Comparison of ENCODE assay signal across 23 mouse cellular contexts in genomic region chr19:25863312-25863711, GRCm38 (mm10).
DNase-seq lines count a peak whose midpoint lies in the region; ATAC-seq and TF ChIP-seq lines count a peak whose summit lies in the region.
"Had no signal": no experiment of that assay in that cellular context is flagged by ENCODE, and none has a peak within 500 bp of the region (broad histone marks: within the 10 kb centered on the region; RNA-seq: fewer than 3 reads in every experiment).

No protein-coding gene starts in this region.

- H3K4me1 ChIP-seq in kidney, adult 2 months (ENCODE audit: control insufficient read depth, insufficient read depth, low read length), result peaks cover 7% of the 10 kb centered on the region; the same call in 1 of the 2 replicates
- H3K4me1 ChIP-seq in kidney, embryonic 16.5 days (ENCODE audit: insufficient read depth, low read length), result no peaks in the 10 kb centered on the region
- H3K4me1 ChIP-seq: heart, embryonic 12.5 days; heart, embryonic 15.5 days; hindbrain, embryonic 10.5 days; hindbrain, embryonic 13.5 days had no signal

- H3K27me3 ChIP-seq in kidney, adult 2 months (replicated peaks; ENCODE audit: control insufficient read depth, insufficient read depth, low read length), result no peaks in the 10 kb centered on the region
- no peaks in the 10 kb centered on the region for H3K27me3 ChIP-seq in kidney, embryonic 16.5 days (ENCODE audit: insufficient read depth, low read length)
- H3K27me3 ChIP-seq: heart, embryonic 12.5 days; heart, embryonic 15.5 days; hindbrain, embryonic 13.5 days had no signal

- peak; percentile 86 for ATAC-seq in kidney, embryonic 16.5 days (ENCODE audit: low FRiP score, low TSS enrichment)
- no peak for ATAC-seq in megakaryocyte-erythroid progenitor cell, adult 5-6 weeks (replicated peaks; ENCODE audit: low FRiP score, low TSS enrichment, poor library complexity, severe bottlenecking)
- no peak for ATAC-seq in erythroblast, adult 5-6 weeks (replicated peaks; ENCODE audit: low FRiP score, poor library complexity, severe bottlenecking)
- ATAC-seq: CD4-positive, CD25-positive, alpha-beta regulatory T cell, adult 4 months; forebrain, embryonic 14.5 days; hindbrain, embryonic 16.5 days had no signal

- no peak overlapping the region for H3K4me2 ChIP-seq in kidney, embryonic 16.5 days (replicated peaks; ENCODE audit: low read depth, low read length)
- H3K4me2 ChIP-seq: heart, embryonic 12.5 days; heart, embryonic 15.5 days; hindbrain, embryonic 13.5 days had no signal

- 17% methylated on average over 1 of the region's 1 CpGs for WGBS in kidney, adult 2 months
- 40% methylated on average over 1 of the region's 1 CpGs for WGBS in kidney, embryonic 16.5 days

- no peaks in the 10 kb centered on the region for H3K9me3 ChIP-seq in kidney, embryonic 16.5 days (ENCODE audit: low read length)
- H3K9me3 ChIP-seq: heart, embryonic 12.5 days; heart, embryonic 15.5 days; hindbrain, embryonic 10.5 days; hindbrain, embryonic 13.5 days had no signal

- no peaks in the 10 kb centered on the region for H3K36me3 ChIP-seq in kidney, adult 2 months (ENCODE audit: control insufficient read depth, insufficient read depth, low read length)
- no peaks in the 10 kb centered on the region for H3K36me3 ChIP-seq in kidney, embryonic 16.5 days (ENCODE audit: insufficient read depth, low read length)
- H3K36me3 ChIP-seq: heart, embryonic 12.5 days; heart, embryonic 15.5 days; hindbrain, embryonic 10.5 days; hindbrain, embryonic 13.5 days had no signal

- no peak for TF ChIP-seq CTCF in kidney, adult 2 months (conservative IDR thresholded peaks at IDR 0.05; ENCODE audit: insufficient read depth, insufficient read length, low read depth, low read length)

- no peak for TF ChIP-seq POLR2A in kidney, adult 2 months (IDR thresholded peaks at IDR 0.05; ENCODE audit: low read depth, low read length)

- no peak overlapping the region for H3K9ac ChIP-seq in kidney, embryonic 16.5 days (replicated peaks; ENCODE audit: low read length)
- H3K9ac ChIP-seq: heart, embryonic 12.5 days; heart, embryonic 15.5 days; hindbrain, embryonic 13.5 days had no signal

- peak overlapping the region; percentile 81 for H3K27ac ChIP-seq in kidney, adult 2 months (ENCODE audit: insufficient read depth, low read depth, low read length)
- peak overlapping the region; percentile 66 for H3K27ac ChIP-seq in kidney, embryonic 16.5 days (ENCODE audit: low read length)
- H3K27ac ChIP-seq: heart, embryonic 15.5 days; hindbrain, embryonic 10.5 days; hindbrain, embryonic 13.5 days had no signal

- H3K4me3 ChIP-seq in kidney, adult 2 months (ENCODE audit: insufficient read depth, low read depth, low read length), result no peak overlapping the region
- no peak overlapping the region for H3K4me3 ChIP-seq in kidney, embryonic 16.5 days (ENCODE audit: low read length)
- H3K4me3 ChIP-seq: heart, embryonic 12.5 days; heart, embryonic 15.5 days; hindbrain, embryonic 10.5 days; hindbrain, embryonic 13.5 days had no signal

- DNase-seq in kidney, adult 2 months, result peak; percentile 50
- DNase-seq in kidney, adult 8-10 months, result peak; percentile 18 to 43
- DNase-seq in kidney, postnatal 25 days, result peak; percentile 2 to 47
- DNase-seq in urinary bladder, adult 18-20 months (ENCODE audit: low spot score in 2 of 2), result no peak
- DNase-seq: adrenal gland, adult 2 months; adrenal gland, postnatal 36 days; cerebellum, adult 18-20 months; cerebellum, adult 9-10 months; cerebellum, postnatal 14 days; gastrocnemius, postnatal 25 days; heart, adult 18-20 months; heart, postnatal 10 days; heart, postnatal 36 days had no signal

Comparison
In these comparisons a context has a peak if more than half of its experiments do, and no peak if none do; other contexts are left out.
1. DNase-seq: peak in kidney, adult 2 months (single experiment), kidney, adult 8-10 months (2 of 2) and kidney, postnatal 25 days (2 of 2); none in urinary bladder, adult 18-20 months (0 of 2).